ENCODE assay signal across 12 mouse cellular contexts in the genomic region with DNA sequence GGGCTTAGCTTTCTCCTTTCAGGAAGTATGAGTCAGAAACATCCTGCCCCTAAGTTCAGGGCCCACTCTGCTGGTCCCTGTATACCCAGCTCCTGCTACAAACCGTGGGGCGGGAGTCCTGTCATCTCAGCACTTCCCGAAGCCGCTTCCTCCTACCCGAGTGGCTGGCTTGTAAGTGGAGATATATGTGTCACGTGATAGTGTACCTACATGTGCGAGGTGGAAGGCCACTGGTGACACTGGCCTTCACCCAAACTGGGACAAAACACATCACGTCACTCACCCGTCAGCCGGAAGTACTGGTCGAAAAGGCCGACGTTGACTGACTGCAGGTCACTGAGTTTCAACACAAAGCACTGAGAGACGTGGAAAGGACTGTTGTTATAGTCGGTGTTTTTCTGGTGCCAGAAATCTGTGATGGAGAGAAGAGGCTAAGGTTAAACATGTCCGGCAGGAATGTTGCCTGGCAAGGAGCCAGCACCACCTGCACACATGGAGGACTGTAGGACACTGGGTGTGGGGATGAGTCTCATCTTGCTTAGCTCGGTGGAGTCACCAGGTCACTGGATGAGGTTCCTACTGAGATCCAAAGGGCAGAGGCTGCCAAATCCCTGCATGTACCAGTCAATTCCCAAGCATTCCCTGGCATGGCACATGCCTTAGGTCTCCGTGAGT. TPM values are rescaled to one million over a fixed set of nuclear protein-coding genes. Genes with fewer than 3 reads are reported as not detected.
DNase-seq lines count a peak whose midpoint lies in the region; ATAC-seq lines count a peak whose summit lies in the region.
"Had no signal": no experiment of that assay in that cellular context is flagged by ENCODE, and none has a peak within 500 bp of the region (broad histone marks: within the 10 kb centered on the region; RNA-seq: fewer than 3 reads in every experiment).

No protein-coding gene starts in this region.

- no peaks in the 10 kb centered on the region for H3K27me3 ChIP-seq in heart, embryonic 12.5 days (replicated peaks)
- H3K27me3 ChIP-seq: hindbrain, embryonic 13.5 days; midbrain, embryonic 12.5 days had no signal

- no peak; the same call in 1 of the 2 replicates for ATAC-seq in heart, embryonic 12.5 days (ENCODE audit: insufficient number of reproducible peaks, low FRiP score)

- 67% methylated on average over 18 of the region's 18 CpGs for WGBS in heart, embryonic 12.5 days

- H3K9me3 ChIP-seq in heart, embryonic 12.5 days (replicated peaks) = no peaks in the 10 kb centered on the region
- H3K9me3 ChIP-seq: hindbrain, embryonic 13.5 days; midbrain, embryonic 12.5 days had no signal

- H3K4me3 ChIP-seq in heart, embryonic 12.5 days = no peak overlapping the region
- H3K4me3 ChIP-seq: hindbrain, embryonic 13.5 days; midbrain, embryonic 12.5 days had no signal

- H3K9ac ChIP-seq in heart, embryonic 12.5 days = no peak overlapping the region; the same call in 1 of the 2 replicates
- H3K9ac ChIP-seq: hindbrain, embryonic 13.5 days; midbrain, embryonic 12.5 days had no signal

- no peak overlapping the region for H3K4me2 ChIP-seq in heart, embryonic 12.5 days
- H3K4me2 ChIP-seq: hindbrain, embryonic 13.5 days; midbrain, embryonic 12.5 days had no signal

- H3K27ac ChIP-seq in heart, embryonic 12.5 days (ENCODE audit: poor library complexity, severe bottlenecking) = 0 out of 2 replicates have a peak overlapping the region, but pooled peaks have one; percentile 20
- H3K27ac ChIP-seq: hindbrain, embryonic 13.5 days; midbrain, embryonic 12.5 days had no signal

- peaks cover 80% of the 10 kb centered on the region for H3K36me3 ChIP-seq in heart, embryonic 12.5 days

- intact Hi-C loops in heart, postnatal 25 days (cut with DNase I) = no loop called here

- DNase-seq in heart, postnatal 25 days (ENCODE audit: low spot score) = no peak
- DNase-seq in adrenal gland, postnatal 14 days = peak; percentile 48
- DNase-seq in cerebellum, adult 11-12 months = peak; percentile 77
- DNase-seq in kidney, adult 9 months = peak; percentile 50
- DNase-seq in neural tube, embryonic 10.5 days (ENCODE audit: extremely low spot score, low spot score) = no peak
- DNase-seq in layer of hippocampus, adult 18-20 months (ENCODE audit: low spot score in 2 of 2) = no peak
- DNase-seq in gastrocnemius, adult 18-20 months (ENCODE audit: low spot score) = no peak
- DNase-seq: layer of hippocampus, adult 9-11 months had no signal

- H3K4me1 ChIP-seq in heart, embryonic 12.5 days (replicated peaks) = peaks cover 51% of the 10 kb centered on the region
- H3K4me1 ChIP-seq: hindbrain, embryonic 13.5 days; midbrain, embryonic 12.5 days had no signal

RNA-seq across cellular contexts. Expression of a gene that starts 4.5 kb away (rescaled TPM):
- polyA plus RNA-seq in heart, embryonic 12.5 days (2016; fragmentation: Nextera tagmentation; extraction: Ambion mirVana) = 48.3 and 56.7 TPM in 2 replicates
- 10 to 100 TPM; 76.4 to 76.8 TPM for total RNA-seq in heart, postnatal 25 days (2021)
- total RNA-seq in adrenal gland, postnatal 14 days (2021) = 74.4 and 78.6 TPM in 2 replicates
- total RNA-seq in layer of hippocampus, adult 18-20 months (2021) = 10 to 100 TPM; 15.6 to 16.2 TPM
- 10 to 100 TPM in 1 of 2 experiments, 1 to 10 TPM in 1; 9.7 to 16.7 TPM for total RNA-seq in gastrocnemius, adult 18-20 months (2021)

RNA-seq across cellular contexts. Expression of a gene that starts 35.2 kb away (rescaled TPM):
- 3,183 and 3,245 TPM in 2 replicates for polyA plus RNA-seq in heart, embryonic 12.5 days (2016; fragmentation: Nextera tagmentation; extraction: Ambion mirVana)
- total RNA-seq in heart, postnatal 25 days (2021) = 1,000 to 10,000 TPM; 5,169 to 5,647 TPM
- 0.67 and 1.3 TPM in 2 replicates for total RNA-seq in adrenal gland, postnatal 14 days (2021)
- 1 to 10 TPM; 2.0 to 3.5 TPM for total RNA-seq in layer of hippocampus, adult 18-20 months (2021)
- total RNA-seq in gastrocnemius, adult 18-20 months (2021) = 100 to 1,000 TPM; 566 to 705 TPM
- total RNA-seq: neutrophil, adult 5-6 weeks had no signal

RNA-seq across cellular contexts. Expression of a gene that starts 42.1 kb away (rescaled TPM):
- 343 and 346 TPM in 2 replicates for polyA plus RNA-seq in heart, embryonic 12.5 days (2016; fragmentation: Nextera tagmentation; extraction: Ambion mirVana)
- total RNA-seq in heart, postnatal 25 days (2021) = 10 to 100 TPM; 18.2 to 22.6 TPM
- total RNA-seq in adrenal gland, postnatal 14 days (2021) = 48.5 and 57.7 TPM in 2 replicates
- 10 to 100 TPM; 11.0 to 11.5 TPM for total RNA-seq in layer of hippocampus, adult 18-20 months (2021)
- 1 to 10 TPM in 1 of 2 experiments, under 1 TPM in 1; 0.57 to 1.3 TPM for total RNA-seq in gastrocnemius, adult 18-20 months (2021)

RNA-seq across cellular contexts. Expression of a gene that starts 43.8 kb away (rescaled TPM):
- 446 and 471 TPM in 2 replicates for polyA plus RNA-seq in heart, embryonic 12.5 days (2016; fragmentation: Nextera tagmentation; extraction: Ambion mirVana)
- 100 to 1,000 TPM; 145 to 148 TPM for total RNA-seq in heart, postnatal 25 days (2021)
- 269 and 295 TPM in 2 replicates for total RNA-seq in adrenal gland, postnatal 14 days (2021)
- total RNA-seq in layer of hippocampus, adult 18-20 months (2021) = 100 to 1,000 TPM; 434 to 437 TPM
- 10 to 100 TPM; 52.3 to 59.6 TPM for total RNA-seq in gastrocnemius, adult 18-20 months (2021)

RNA-seq across cellular contexts. Expression of a gene that starts 44.2 kb away (rescaled TPM):
- polyA plus RNA-seq in heart, embryonic 12.5 days (2016; fragmentation: Nextera tagmentation; extraction: Ambion mirVana) = 62.6 and 68.6 TPM in 2 replicates
- 10 to 100 TPM; 60.2 to 61.0 TPM for total RNA-seq in heart, postnatal 25 days (2021)
- total RNA-seq in adrenal gland, postnatal 14 days (2021) = 75.2 and 104 TPM in 2 replicates
- total RNA-seq in layer of hippocampus, adult 18-20 months (2021) = 10 to 100 TPM; 26.9 to 30.3 TPM
- 10 to 100 TPM; 24.6 to 33.8 TPM for total RNA-seq in gastrocnemius, adult 18-20 months (2021)

Comparison
In these comparisons a context has a peak if more than half of its experiments do, and no peak if none do; other contexts are left out.
1. DNase-seq: peak in adrenal gland, postnatal 14 days (single experiment), cerebellum, adult 11-12 months (single experiment) and kidney, adult 9 months (single experiment); none in heart, postnatal 25 days (single experiment), neural tube, embryonic 10.5 days (single experiment), layer of hippocampus, adult 18-20 months (0 of 2) and gastrocnemius, adult 18-20 months (single experiment).
2. RNA of a gene that starts 35.2 kb away (total RNA-seq): 5,169 to 5,647 TPM in heart, postnatal 25 days and 566 to 705 TPM in gastrocnemius, adult 18-20 months; 2.0 to 3.5 TPM in layer of hippocampus, adult 18-20 months and 0.67 to 1.3 TPM in adrenal gland, postnatal 14 days; every median in the first group is over 100 times any median in the second.
3. RNA of a gene that starts 42.1 kb away (total RNA-seq): 48.5 to 57.7 TPM in adrenal gland, postnatal 14 days, 18.2 to 22.6 TPM in heart, postnatal 25 days and 11.0 to 11.5 TPM in layer of hippocampus, adult 18-20 months; 0.57 to 1.3 TPM in gastrocnemius, adult 18-20 months; every median in the first group is over 4 times any median in the second.